Mouse (Mus musculus) lung, adult 2 months (tissue): ENCODE measurements around the gene Maml3. TPM values are rescaled to one million over a fixed set of nuclear protein-coding genes. Genes with fewer than 3 reads are reported as not detected.

Experiments used
- DNase-seq: peaks from one replicate; pipeline ENCODE4 v3.0.0; 2022
- H3K4me1 ChIP-seq: fragments of 200-500 bp; 2 replicates; pipeline ENCODE4 v1.6.1; 2011; ENCODE audit warnings: low read length; ENCODE audit not compliant: control insufficient read depth, insufficient read depth
- H3K4me3 ChIP-seq: fragments of 200-500 bp; replicated peaks from 2 replicates; pipeline ENCODE3; 2011; ENCODE audit warnings: low read depth, mild to moderate bottlenecking, control low read depth, low read length; ENCODE audit errors: extremely low read depth
- CTCF ChIP-seq: fragments of 200-500 bp; IDR thresholded peaks from 2 replicates; pipeline ENCODE4 v1.5.1; 2011; ENCODE audit warnings: mild to moderate bottlenecking, low read length, control low read depth; ENCODE audit not compliant: insufficient read depth
- POLR2A ChIP-seq: fragments of 200-500 bp; IDR thresholded peaks from 2 replicates; pipeline ENCODE4 v1.6.1; 2011; ENCODE audit warnings: low read depth, mild to moderate bottlenecking, control low read depth, low read length, borderline replicate concordance; ENCODE audit errors: extremely low read depth
- WGBS: fragments of 180-500 bp; shearing (Covaris S2); methylation state at CpG from one replicate; pipeline ENCODE4 v1.1.7; 2018; 5-methylcytosine and 5-hydroxymethylcytosine counted together
- polyA plus RNA-seq: library from polyadenylated mRNA; depleted of rRNA; stranded (reverse); fragments of >200 nt; gene quantifications from 2 replicates; pipeline ENCODE4 v1.2.3, GENCODE M21; 2012

Maml3 gene
- polyA plus RNA-seq, 1 experiment, result 11.2 TPM

GRCm38 (mm10) chr3:51731949-51732636, 372.8 kb downstream of the Maml3 start:
- TF ChIP-seq POLR2A (no peak), CTCF (no peak)
- Histone ChIP-seq H3K4me3 (no peak overlapping the region), H3K4me1 (0 out of 2 replicates have a peak, but pooled peaks cover 5% of the 10 kb centered on the region)
- WGBS, result 87% methylated on average over 16 of the region's 16 CpGs
- DNase-seq, result no peak

GRCm38 (mm10) chr3:51730662-51731061, 374.2 kb downstream of the Maml3 start:
- DNase-seq, result no peak
- H3K4me3 ChIP-seq, result no peak overlapping the region
- no peak for TF ChIP-seq CTCF
- no peak for TF ChIP-seq POLR2A
- WGBS, result 76% methylated on average over 7 of the region's 7 CpGs
- H3K4me1 ChIP-seq, result peaks cover 3% of the 10 kb centered on the region; the same call in 1 of the 2 replicates

GRCm38 (mm10) chr3:51729109-51729918, 375.6 kb downstream of the Maml3 start:
- H3K4me3 ChIP-seq, result no peak overlapping the region
- 86% methylated on average over 14 of the region's 14 CpGs for WGBS

GRCm38 (mm10) chr3:51728456-51728855, 376.4 kb downstream of the Maml3 start:
- TF ChIP-seq CTCF, result no peak
- TF ChIP-seq POLR2A, result no peak
- no peak for DNase-seq
- 28% methylated on average over 12 of the region's 12 CpGs for WGBS
- H3K4me3 ChIP-seq, result peak overlapping the region; percentile 8
- peaks cover 3% of the 10 kb centered on the region; the same call in 1 of the 2 replicates for H3K4me1 ChIP-seq

More at GRCm38 (mm10) chr3:51729109-51729918, 375.6 kb downstream of the Maml3 start:
- TF ChIP-seq POLR2A (no peak), CTCF (no peak)
- no peak for DNase-seq
- H3K4me1 ChIP-seq, result peaks cover 3% of the 10 kb centered on the region; the same call in 1 of the 2 replicates

GRCm38 (mm10) chr3:51727968-51728367, 376.9 kb downstream of the Maml3 start:
- Histone ChIP-seq H3K4me3 (no peak overlapping the region), H3K4me1 (peaks cover 3% of the 10 kb centered on the region; the same call in 1 of the 2 replicates)
- 21% methylated on average over 8 of the region's 8 CpGs for WGBS
- no peak for DNase-seq
- no peak for TF ChIP-seq CTCF
- TF ChIP-seq POLR2A, result no peak

GRCm38 (mm10) chr3:51727487-51727886, 377.4 kb downstream of the Maml3 start:
- TF ChIP-seq CTCF (no peak), POLR2A (no peak)
- no peak overlapping the region for H3K4me3 ChIP-seq
- DNase-seq, result no peak
- 53% methylated on average over 3 of the region's 3 CpGs for WGBS
- H3K4me1 ChIP-seq, result peaks cover 3% of the 10 kb centered on the region; the same call in 1 of the 2 replicates

- TF ChIP-seq POLR2A (no peak), CTCF (no peak)
- no peak overlapping the region for H3K4me3 ChIP-seq
- WGBS, result 62% methylated on average over 6 of the region's 6 CpGs
- no peak for DNase-seq
- H3K4me1 ChIP-seq, result peaks cover 3% of the 10 kb centered on the region; the same call in 1 of the 2 replicates
Observed at GRCm38 (mm10) chr3:51726257-51726656, 378.6 kb downstream of the Maml3 start.

- no peak for DNase-seq
- no peak for TF ChIP-seq CTCF
- no peak for TF ChIP-seq POLR2A
- Histone ChIP-seq H3K4me1 (peaks cover 2% of the 10 kb centered on the region; the same call in 1 of the 2 replicates), H3K4me3 (no peak overlapping the region)
- 11% methylated on average over 1 of the region's 1 CpGs for WGBS
Observed at GRCm38 (mm10) chr3:51719982-51720381, 384.9 kb downstream of the Maml3 start.

GRCm38 (mm10) chr3:51719373-51719772, 385.5 kb downstream of the Maml3 start:
- no peak overlapping the region for H3K4me3 ChIP-seq
- DNase-seq, result peak; percentile 23
- peaks cover 2% of the 10 kb centered on the region; the same call in 1 of the 2 replicates for H3K4me1 ChIP-seq
- TF ChIP-seq CTCF, result no peak
- no peak for TF ChIP-seq POLR2A
- 51% methylated on average over 3 of the region's 3 CpGs for WGBS

- no peak for TF ChIP-seq POLR2A
- TF ChIP-seq CTCF, result no peak
- no peak overlapping the region for H3K4me3 ChIP-seq
- WGBS, result 73% methylated on average over 4 of the region's 4 CpGs
Observed at GRCm38 (mm10) chr3:51717909-51718308, 387.0 kb downstream of the Maml3 start.

More at GRCm38 (mm10) chr3:51717909-51718308, 387.0 kb downstream of the Maml3 start:
- DNase-seq, result no peak
- H3K4me1 ChIP-seq, result peaks cover 2% of the 10 kb centered on the region; the same call in 1 of the 2 replicates
